Mouse (Mus musculus) stomach, postnatal 0 days (tissue): ENCODE results near the gene Hnrnpl. TPM values are rescaled to one million over a fixed set of nuclear protein-coding genes. Genes with fewer than 3 reads are reported as not detected.

Experiments
- ATAC-seq: fragments of 200-750 bp; cut with Nextera tagmentation; 2 replicates; pipeline ENCODE4 v1.8.0; 2017; ENCODE audit not compliant: low FRiP score, low TSS enrichment
- DNase-seq: peaks from one replicate; pipeline ENCODE4 v3.0.0-alpha.2; 2016; ENCODE audit warnings: low spot score
- H3K27ac ChIP-seq: fragments of 300-500 bp; sonication (generic); replicated peaks from 2 replicates; pipeline ENCODE4 v1.5.1; 2014; ENCODE audit warnings: mild to moderate bottlenecking, control low read depth
- H3K27me3 ChIP-seq: fragments of 300-500 bp; sonication (generic); 2 replicates; pipeline ENCODE4 v1.6.1; 2014; ENCODE audit warnings: low read length; ENCODE audit not compliant: control insufficient read depth, insufficient read depth
- H3K36me3 ChIP-seq: fragments of 300-500 bp; sonication (generic); 2 replicates; pipeline ENCODE4 v1.6.1; 2014; ENCODE audit warnings: low read length, mixed read lengths; ENCODE audit not compliant: control insufficient read depth, insufficient read depth
- H3K4me1 ChIP-seq: fragments of 300-500 bp; sonication (generic); replicated peaks from 2 replicates; pipeline ENCODE4 v1.6.1; 2014; ENCODE audit warnings: antibody characterized with exemption; ENCODE audit not compliant: control insufficient read depth, insufficient read depth
- H3K4me2 ChIP-seq: fragments of 300-500 bp; sonication (generic); replicated peaks from 2 replicates; pipeline ENCODE4 v1.6.1; 2014; ENCODE audit warnings: low read depth, mild to moderate bottlenecking, control low read depth, moderate library complexity
- H3K4me3 ChIP-seq: fragments of 300-500 bp; sonication (generic); 2 replicates; pipeline ENCODE4 v1.5.1; 2014; ENCODE audit warnings: low read depth, low read length, control low read depth
- H3K9ac ChIP-seq: fragments of 300-500 bp; sonication (generic); 2 replicates; pipeline ENCODE4 v1.6.1; 2014; ENCODE audit warnings: mild to moderate bottlenecking, low read length, control low read depth, mixed read lengths
- H3K9me3 ChIP-seq: fragments of 300-500 bp; sonication (generic); 2 replicates; pipeline ENCODE4 v1.6.1; 2016; ENCODE audit warnings: low read length; ENCODE audit not compliant: control insufficient read depth
- CTCF ChIP-seq: IDR thresholded peaks from 2 replicates; pipeline ENCODE4 v1.5.1; 2016; ENCODE audit warnings: antibody characterized with exemption, low read depth, mild to moderate bottlenecking, moderate library complexity
- EP300 ChIP-seq: optimal IDR thresholded peaks from 2 replicates; pipeline ENCODE3; 2016; ENCODE audit warnings: antibody characterized with exemption
- WGBS: fragments of 180-500 bp; shearing (Covaris S2); extraction: QIAGEN DNeasy Blood & Tissue Kit; methylation state at CpG from one replicate; pipeline ENCODE4 v1.1.7; 2014; 5-methylcytosine and 5-hydroxymethylcytosine counted together
- polyA plus RNA-seq: library from polyadenylated mRNA; unstranded; fragments of >200 nt; fragmentation: Nextera tagmentation; extraction: Ambion mirVana; gene quantifications from 2 replicates; pipeline ENCODE4 v1.2.1, GENCODE M21; 2015

Gene Hnrnpl
- polyA plus RNA-seq, 1 experiment from 2014 or later = 156 TPM

GRCm38 (mm10) chr7:28816920-28817319 lies 8.6 kb downstream of the Hnrnpl start:
- Histone ChIP-seq H3K4me1 (peaks cover 7% of the 10 kb centered on the region), H3K9ac (no peak overlapping the region), H3K27me3 (no peaks in the 10 kb centered on the region), H3K9me3 (no peaks in the 10 kb centered on the region), H3K36me3 (peaks cover 73% of the 10 kb centered on the region), H3K4me2 (no peak overlapping the region), H3K27ac (no peak overlapping the region), H3K4me3 (no peak overlapping the region)
- DNase-seq (no peak), ATAC-seq (no peak)
- WGBS = 91% methylated on average over 10 of the region's 10 CpGs
- TF ChIP-seq CTCF (no peak), EP300 (no peak)

- Histone ChIP-seq H3K9me3 (no peaks in the 10 kb centered on the region), H3K36me3 (peaks cover 79% of the 10 kb centered on the region), H3K4me1 (peaks cover 3% of the 10 kb centered on the region; the same call in 1 of the 2 replicates), H3K4me3 (no peak overlapping the region), H3K4me2 (no peak overlapping the region), H3K27ac (no peak overlapping the region), H3K27me3 (no peaks in the 10 kb centered on the region), H3K9ac (no peak overlapping the region)
- ATAC-seq (no peak), DNase-seq (no peak)
- no peak for TF ChIP-seq EP300
- no peak for TF ChIP-seq CTCF
- 66% methylated on average over 6 of the region's 6 CpGs for WGBS
These were observed 9.2 kb downstream of the Hnrnpl start for GRCm38 (mm10) chr7:28817524-28817923.

- H3K36me3 ChIP-seq = peaks cover 80% of the 10 kb centered on the region
- H3K9ac ChIP-seq = no peak overlapping the region
- no peaks in the 10 kb centered on the region for H3K27me3 ChIP-seq
- no peaks in the 10 kb centered on the region for H3K9me3 ChIP-seq
- ATAC-seq (no peak), DNase-seq (no peak)
- 0 out of 2 replicates have a peak, but pooled peaks cover 2% of the 10 kb centered on the region for H3K4me1 ChIP-seq
- no peak for TF ChIP-seq CTCF
- no peak for TF ChIP-seq EP300
- no peak overlapping the region for H3K4me3 ChIP-seq
- H3K27ac ChIP-seq = 0 out of 2 replicates have a peak overlapping the region, but pooled peaks have one; percentile 24
- WGBS = 70% methylated on average over 4 of the region's 4 CpGs
- H3K4me2 ChIP-seq = no peak overlapping the region
These were observed 9.6 kb downstream of the Hnrnpl start for GRCm38 (mm10) chr7:28817957-28818356.

- ATAC-seq (no peak), DNase-seq (no peak)
- no peak overlapping the region for H3K4me2 ChIP-seq
- 0 out of 2 replicates have a peak overlapping the region, but pooled peaks have one; percentile 24 for H3K27ac ChIP-seq
- no peaks in the 10 kb centered on the region for H3K9me3 ChIP-seq
- H3K4me3 ChIP-seq = no peak overlapping the region
- H3K9ac ChIP-seq = no peak overlapping the region
- TF ChIP-seq CTCF (no peak), EP300 (no peak)
- WGBS = 76% methylated on average over 18 of the region's 18 CpGs
- H3K4me1 ChIP-seq = no peaks in the 10 kb centered on the region
- H3K27me3 ChIP-seq = no peaks in the 10 kb centered on the region
- peaks cover 78% of the 10 kb centered on the region for H3K36me3 ChIP-seq
These were observed 10.1 kb downstream of the Hnrnpl start for GRCm38 (mm10) chr7:28818436-28818835.

- no peak for ATAC-seq
- DNase-seq = no peak
- Histone ChIP-seq H3K36me3 (peaks cover 73% of the 10 kb centered on the region), H3K27me3 (no peaks in the 10 kb centered on the region), H3K9me3 (no peaks in the 10 kb centered on the region), H3K4me1 (no peaks in the 10 kb centered on the region), H3K9ac (no peak overlapping the region), H3K4me2 (no peak overlapping the region), H3K27ac (no peak overlapping the region), H3K4me3 (no peak overlapping the region)
- TF ChIP-seq EP300 (no peak), CTCF (no peak)
- 85% methylated on average over 4 of the region's 4 CpGs for WGBS
These were observed 10.6 kb downstream of the Hnrnpl start for GRCm38 (mm10) chr7:28818861-28819452.

- no peak overlapping the region for H3K9ac ChIP-seq
These were observed 11.2 kb downstream of the Hnrnpl start for GRCm38 (mm10) chr7:28819571-28819970.

More at GRCm38 (mm10) chr7:28819571-28819970, 11.2 kb downstream of the Hnrnpl start:
- Histone ChIP-seq H3K4me2 (no peak overlapping the region), H3K36me3 (peaks cover 67% of the 10 kb centered on the region), H3K27me3 (no peaks in the 10 kb centered on the region), H3K4me3 (no peak overlapping the region), H3K27ac (no peak overlapping the region), H3K4me1 (no peaks in the 10 kb centered on the region), H3K9me3 (no peaks in the 10 kb centered on the region)
- ATAC-seq (no peak), DNase-seq (no peak)
- WGBS = 81% methylated on average over 4 of the region's 4 CpGs
- no peak for TF ChIP-seq EP300
- no peak for TF ChIP-seq CTCF
